Mouse (Mus musculus) heart, adult 9 months (tissue): ENCODE results near the gene Syap1.
"Not testable (repeated sequence)": the region's sequence is repeated elsewhere in the genome, so short reads cannot be mapped to it uniquely, and the experiment has no call there.

Experiments used
- DNase-seq, 2 experiments: peaks; one replicate each; pipeline ENCODE4 v3.0.0; 2022; ENCODE audit warnings: low spot score in 2 of 2

The Syap1 gene

DNA sequence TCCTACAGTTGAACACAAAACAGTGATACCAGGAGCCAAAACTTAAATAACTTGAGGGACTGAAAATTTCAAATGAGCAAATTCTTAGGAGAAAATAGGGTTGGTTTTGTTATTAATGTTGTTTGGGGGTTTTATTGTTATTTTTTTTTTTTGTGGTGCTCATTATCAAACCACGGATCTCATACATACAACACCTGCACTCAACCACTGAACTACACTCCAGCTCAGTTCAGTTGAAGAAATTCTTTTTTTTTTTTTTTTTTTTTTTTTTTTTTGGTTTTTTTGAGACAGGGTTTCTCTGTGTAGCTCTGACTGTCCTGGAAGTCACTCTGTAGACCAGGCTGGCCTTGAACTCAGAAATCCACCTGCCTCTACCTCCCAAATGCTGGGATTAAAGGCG lies 57.9 kb downstream of the Syap1 start:
- not testable (repeated sequence) for DNase-seq

DNA sequence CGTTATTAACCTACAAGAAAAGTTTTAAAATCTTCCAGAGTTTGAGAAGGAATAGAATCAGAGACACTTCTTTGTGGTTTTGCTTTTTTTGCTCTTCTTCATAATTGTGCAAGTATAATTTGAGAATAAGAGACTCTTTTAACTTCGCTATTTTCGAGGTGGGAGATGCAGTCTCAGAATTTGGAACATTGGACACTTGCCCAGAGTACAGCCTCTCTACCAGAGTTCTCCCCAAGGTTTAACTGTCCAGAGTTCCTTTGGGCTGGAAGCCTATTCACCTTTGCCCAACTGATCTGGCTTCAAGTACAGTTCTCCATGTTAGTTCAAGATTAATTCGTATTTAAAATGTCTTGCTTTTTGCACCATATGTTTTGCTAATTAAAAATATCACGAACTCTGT lies 58.5 kb downstream of the Syap1 start:
- no peak for DNase-seq

DNA sequence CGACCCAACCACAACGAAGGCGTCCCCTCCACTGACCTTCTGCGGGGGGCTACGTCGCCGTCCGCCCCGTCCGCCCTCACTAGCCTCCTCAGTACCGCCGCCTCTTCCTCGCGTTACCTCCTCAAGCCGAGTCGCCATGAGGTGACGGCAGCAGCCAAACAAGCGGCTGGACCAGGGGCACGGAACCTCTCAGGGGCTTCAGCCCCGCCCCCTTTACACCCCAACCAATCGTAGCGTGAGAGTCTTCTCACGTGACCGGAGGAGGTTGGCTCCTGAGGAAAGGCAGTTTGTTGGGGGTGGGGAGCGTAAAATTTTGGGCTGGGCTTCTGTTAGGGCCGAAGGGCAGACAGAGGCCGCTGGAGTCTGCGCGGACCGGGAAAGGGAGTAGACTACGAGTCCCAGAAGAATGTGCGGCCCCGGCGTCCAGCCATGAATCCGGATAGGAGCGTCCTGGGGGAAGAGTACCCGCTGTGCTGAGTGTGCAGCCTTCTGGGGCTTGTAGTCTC lies 59.0 kb downstream of the Syap1 start, which contains the start of gene Txlng:
Txlng (minus strand) TSS at position 252 of the 506 bp plus-strand sequence.
- peak; percentile 97 for DNase-seq

DNA sequence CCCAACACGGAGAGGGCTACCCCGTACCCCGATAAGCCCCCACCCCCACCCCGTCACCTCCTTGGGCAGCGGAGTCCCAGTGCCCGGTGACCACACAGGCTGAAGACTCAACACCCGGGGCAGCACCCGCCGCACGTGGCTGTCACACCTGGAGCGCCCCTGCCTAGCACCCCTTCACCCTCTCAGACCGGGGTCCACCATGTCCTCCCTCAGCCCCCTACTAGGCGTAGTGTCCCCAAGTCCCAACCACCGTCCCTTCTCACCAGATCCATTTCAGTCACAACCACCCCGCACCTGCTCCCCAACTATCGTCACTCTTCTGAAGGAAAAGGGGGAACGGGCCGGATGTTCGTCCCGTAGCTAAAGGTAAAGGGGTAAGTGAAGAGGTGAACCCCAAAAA lies 59.5 kb downstream of the Syap1 start:
- DNase-seq: no peak

GRCm38 (mm10) chrX:162828016-162828415 lies 60.2 kb downstream of the Syap1 start:
- peak; percentile 2 for DNase-seq
